Mouse (Mus musculus) megakaryocyte-erythroid progenitor cell, adult 5 weeks (primary cell): Measurements from ENCODE around the gene Dlx6. TPM values are rescaled to one million over a fixed set of nuclear protein-coding genes. Genes with fewer than 3 reads are reported as not detected.

Experiments used
- polyA plus RNA-seq: library from polyadenylated mRNA; stranded (reverse); fragments of >175 nt; gene quantifications from 2 replicates; pipeline ENCODE4 v1.2.3, GENCODE M21; 2012

Gene Dlx6
- polyA plus RNA-seq, result not detected in 2 replicates

GRCm38 (mm10) chr6:6863160-6863870 is at the start of gene Dlx6:
TSS of gene Dlx6 (plus strand) at chr6:6863334.

GRCm38 (mm10) chr6:6881638-6882190 is 18.6 kb downstream of the Dlx6 start, which contains the start of gene Dlx5:
TSS of gene Dlx5 (minus strand) at chr6:6882085.

Other genes starting within 250 kb of the Dlx6 start
- not detected in 2 replicates for gene Dlx5, start 18.8 kb downstream of the Dlx6 start, polyA plus RNA-seq
- gene Sdhaf3, start 92.7 kb downstream of the Dlx6 start, polyA plus RNA-seq, result 0.31 and 0.99 TPM in 2 replicates